ENCODE assay signal across 14 mouse cellular contexts in genomic region chr13:79765437-79765838, GRCm38 (mm10).
DNase-seq lines count a peak whose midpoint lies in the region; ATAC-seq and TF ChIP-seq lines count a peak whose summit lies in the region.
"Had no signal": no experiment of that assay in that cellular context is flagged by ENCODE, and none has a peak within 500 bp of the region (broad histone marks: within the 10 kb centered on the region; RNA-seq: fewer than 3 reads in every experiment).

No protein-coding gene starts in this region.

- TF ChIP-seq CTCF in forebrain, postnatal 0 days (IDR thresholded peaks at IDR 0.05; ENCODE audit: low read depth) = no peak

- no peak for ATAC-seq in embryonic facial prominence, embryonic 14.5 days (ENCODE audit: low read depth)
- ATAC-seq in neural tube, embryonic 11.5 days (ENCODE audit: insufficient read depth, low FRiP score, low TSS enrichment) = peak; percentile 64
- ATAC-seq in forebrain, postnatal 0 days = peak; percentile 38; the same call in 1 of the 2 replicates

- 18% methylated on average over 4 of the region's 4 CpGs for WGBS in embryonic facial prominence, embryonic 14.5 days
- 20% methylated on average over 4 of the region's 4 CpGs for WGBS in embryonic facial prominence, embryonic 10.5 days
- 8% methylated on average over 4 of the region's 4 CpGs for WGBS in neural tube, embryonic 11.5 days
- 23% methylated on average over 4 of the region's 4 CpGs for WGBS in forebrain, postnatal 0 days

- no peaks in the 10 kb centered on the region for H3K9me3 ChIP-seq in embryonic facial prominence, embryonic 14.5 days (ENCODE audit: control insufficient read depth, low read length)
- H3K9me3 ChIP-seq in embryonic facial prominence, embryonic 10.5 days = no peaks in the 10 kb centered on the region
- H3K9me3 ChIP-seq in neural tube, embryonic 11.5 days (ENCODE audit: control insufficient read depth, low read length) = no peaks in the 10 kb centered on the region
- H3K9me3 ChIP-seq in forebrain, postnatal 0 days (ENCODE audit: low read length) = no peaks in the 10 kb centered on the region

- H3K4me2 ChIP-seq in embryonic facial prominence, embryonic 14.5 days (ENCODE audit: low read depth, low read length) = no peak overlapping the region
- no peak overlapping the region for H3K4me2 ChIP-seq in neural tube, embryonic 11.5 days (ENCODE audit: low read depth)
- no peak overlapping the region for H3K4me2 ChIP-seq in forebrain, postnatal 0 days (ENCODE audit: low read depth)

- no peaks in the 10 kb centered on the region for H3K36me3 ChIP-seq in embryonic facial prominence, embryonic 14.5 days (ENCODE audit: control insufficient read depth, insufficient read depth, low read length)
- no peaks in the 10 kb centered on the region for H3K36me3 ChIP-seq in embryonic facial prominence, embryonic 10.5 days (replicated peaks)
- no peaks in the 10 kb centered on the region for H3K36me3 ChIP-seq in neural tube, embryonic 11.5 days (ENCODE audit: control insufficient read depth, insufficient read depth, low read length)
- no peaks in the 10 kb centered on the region for H3K36me3 ChIP-seq in forebrain, postnatal 0 days (ENCODE audit: insufficient read depth)
- H3K36me3 ChIP-seq: G1E had no signal

- H3K9ac ChIP-seq in embryonic facial prominence, embryonic 14.5 days (ENCODE audit: low read depth, low read length) = no peak overlapping the region
- H3K9ac ChIP-seq in neural tube, embryonic 11.5 days (ENCODE audit: low read length) = no peak overlapping the region
- no peak overlapping the region for H3K9ac ChIP-seq in forebrain, postnatal 0 days
- H3K9ac ChIP-seq: liver, embryonic 14.5 days had no signal

- no peaks in the 10 kb centered on the region for H3K27me3 ChIP-seq in embryonic facial prominence, embryonic 14.5 days (replicated peaks; ENCODE audit: control insufficient read depth, insufficient read depth, low read length)
- no peaks in the 10 kb centered on the region for H3K27me3 ChIP-seq in embryonic facial prominence, embryonic 10.5 days (replicated peaks; ENCODE audit: low read depth, poor library complexity, severe bottlenecking)
- no peaks in the 10 kb centered on the region for H3K27me3 ChIP-seq in neural tube, embryonic 11.5 days (ENCODE audit: control insufficient read depth, insufficient read depth, low read length)
- no peaks in the 10 kb centered on the region for H3K27me3 ChIP-seq in forebrain, postnatal 0 days (ENCODE audit: insufficient read depth, low read length)

- peak; percentile 2 for DNase-seq in embryonic facial prominence, embryonic 14.5 days (ENCODE audit: low spot score)
- no peak for DNase-seq in embryonic facial prominence, embryonic 10.5 days (ENCODE audit: low spot score)
- DNase-seq in neural tube, embryonic 11.5 days (ENCODE audit: low spot score) = peak; percentile 23
- no peak for DNase-seq in neural tube, embryonic 10.5 days (ENCODE audit: extremely low spot score, low spot score)
- DNase-seq in forebrain, postnatal 0 days = no peak
- peak; percentile 44 for DNase-seq in retina, postnatal 1 day
- DNase-seq in adrenal gland, adult 2 months = no peak
- no peak for DNase-seq in layer of hippocampus, adult 18-20 months (ENCODE audit: low spot score in 2 of 2)
- DNase-seq: cerebellum, postnatal 25 days; heart, adult 18-20 months; kidney, adult 8-10 months had no signal

- H3K27ac ChIP-seq in embryonic facial prominence, embryonic 14.5 days (replicated peaks; ENCODE audit: low read depth, low read length) = no peak overlapping the region
- no peak overlapping the region for H3K27ac ChIP-seq in embryonic facial prominence, embryonic 10.5 days (replicated peaks)
- no peak overlapping the region for H3K27ac ChIP-seq in neural tube, embryonic 11.5 days (ENCODE audit: low read depth, low read length)
- no peak overlapping the region for H3K27ac ChIP-seq in forebrain, postnatal 0 days (ENCODE audit: low read depth, low read length)
- H3K27ac ChIP-seq: liver, embryonic 14.5 days had no signal

- no peak overlapping the region for H3K4me3 ChIP-seq in embryonic facial prominence, embryonic 14.5 days (ENCODE audit: low read depth, low read length)
- H3K4me3 ChIP-seq in embryonic facial prominence, embryonic 10.5 days = no peak overlapping the region
- H3K4me3 ChIP-seq in neural tube, embryonic 11.5 days (ENCODE audit: low read depth, low read length) = no peak overlapping the region
- H3K4me3 ChIP-seq in forebrain, postnatal 0 days (ENCODE audit: low read depth, low read length) = no peak overlapping the region
- H3K4me3 ChIP-seq: erythroblast, embryonic 14.5 days had no signal

- H3K4me1 ChIP-seq in embryonic facial prominence, embryonic 14.5 days (ENCODE audit: control insufficient read depth, insufficient read depth, low read length) = no peaks in the 10 kb centered on the region
- no peaks in the 10 kb centered on the region for H3K4me1 ChIP-seq in embryonic facial prominence, embryonic 10.5 days
- H3K4me1 ChIP-seq in neural tube, embryonic 11.5 days (ENCODE audit: control insufficient read depth, insufficient read depth, low read length) = no peaks in the 10 kb centered on the region
- no peaks in the 10 kb centered on the region for H3K4me1 ChIP-seq in forebrain, postnatal 0 days (ENCODE audit: insufficient read depth)

Comparison
In these comparisons a context has a peak if more than half of its experiments do, and no peak if none do; other contexts are left out.
1. DNase-seq: peak in embryonic facial prominence, embryonic 14.5 days (single experiment), neural tube, embryonic 11.5 days (single experiment) and retina, postnatal 1 day (single experiment); none in embryonic facial prominence, embryonic 10.5 days (single experiment), neural tube, embryonic 10.5 days (single experiment), forebrain, postnatal 0 days (single experiment), adrenal gland, adult 2 months (single experiment) and layer of hippocampus, adult 18-20 months (0 of 2).